Mouse (Mus musculus): Measurements from ENCODE around the gene Hipk1. TPM values are rescaled to one million over a fixed set of nuclear protein-coding genes. Genes with fewer than 3 reads are reported as not detected.
A peak's percentile ranks its signal among the peaks of the same experiment; 100 is the strongest.

Hipk1 gene
- polyA plus RNA-seq, 1 experiment from 2014 or later: 15.9 TPM

- Histone ChIP-seq H3K4me2 (peak overlapping the region; percentile 40), H3K4me3 (ENCODE audit: low read depth, low read length) (no peak overlapping the region), H3K27ac (ENCODE audit: low read depth, low read length) (peak overlapping the region; percentile 51), H3K27me3 (ENCODE audit: control insufficient read depth, insufficient read depth, low read length) (no peaks in the 10 kb centered on the region), H3K9me3 (ENCODE audit: control insufficient read depth, low read length) (no peaks in the 10 kb centered on the region), H3K4me1 (ENCODE audit: control insufficient read depth, insufficient read depth, low read length) (peaks cover 43% of the 10 kb centered on the region), H3K36me3 (ENCODE audit: control insufficient read depth, insufficient read depth, low read length) (no peaks in the 10 kb centered on the region), H3K9ac (ENCODE audit: low read length) (peak overlapping the region; percentile 51)
- WGBS: 11% methylated on average over 19 of the region's 19 CpGs
- DNase-seq (ENCODE audit: low spot score, missing footprints): peak; percentile 95
- peak; percentile 63 for ATAC-seq (ENCODE audit: low FRiP score)
These were observed 57.3 kb downstream of the Hipk1 start for GRCm38 (mm10) chr3:103733799-103734695.

- no peak for ATAC-seq (ENCODE audit: low FRiP score)
- Histone ChIP-seq H3K4me1 (ENCODE audit: control insufficient read depth, insufficient read depth, low read length) (peaks cover 40% of the 10 kb centered on the region), H3K4me3 (ENCODE audit: low read depth, low read length) (no peak overlapping the region), H3K27me3 (ENCODE audit: control insufficient read depth, insufficient read depth, low read length) (no peaks in the 10 kb centered on the region), H3K9me3 (ENCODE audit: control insufficient read depth, low read length) (no peaks in the 10 kb centered on the region), H3K9ac (ENCODE audit: low read length) (no peak overlapping the region), H3K27ac (ENCODE audit: low read depth, low read length) (no peak overlapping the region), H3K4me2 (no peak overlapping the region), H3K36me3 (ENCODE audit: control insufficient read depth, insufficient read depth, low read length) (no peaks in the 10 kb centered on the region)
- no peak for DNase-seq (ENCODE audit: low spot score, missing footprints)
- WGBS: 30% methylated on average over 2 of the region's 2 CpGs
These were observed 58.2 kb downstream of the Hipk1 start for GRCm38 (mm10) chr3:103733176-103733575.

- H3K4me2 ChIP-seq: no peak overlapping the region
- H3K36me3 ChIP-seq (ENCODE audit: control insufficient read depth, insufficient read depth, low read length): no peaks in the 10 kb centered on the region
- H3K9me3 ChIP-seq (ENCODE audit: control insufficient read depth, low read length): no peaks in the 10 kb centered on the region
- H3K4me1 ChIP-seq (ENCODE audit: control insufficient read depth, insufficient read depth, low read length): peaks cover 30% of the 10 kb centered on the region
- H3K27me3 ChIP-seq (ENCODE audit: control insufficient read depth, insufficient read depth, low read length): no peaks in the 10 kb centered on the region
- WGBS: 91% methylated on average over 3 of the region's 3 CpGs
- ATAC-seq (ENCODE audit: low FRiP score) (no peak), DNase-seq (ENCODE audit: low spot score, missing footprints) (no peak)
- H3K27ac ChIP-seq (ENCODE audit: low read depth, low read length): no peak overlapping the region
- no peak overlapping the region for H3K9ac ChIP-seq (ENCODE audit: low read length)
- H3K4me3 ChIP-seq (ENCODE audit: low read depth, low read length): no peak overlapping the region
These were observed 59.2 kb downstream of the Hipk1 start for GRCm38 (mm10) chr3:103732116-103732515.

DNA sequence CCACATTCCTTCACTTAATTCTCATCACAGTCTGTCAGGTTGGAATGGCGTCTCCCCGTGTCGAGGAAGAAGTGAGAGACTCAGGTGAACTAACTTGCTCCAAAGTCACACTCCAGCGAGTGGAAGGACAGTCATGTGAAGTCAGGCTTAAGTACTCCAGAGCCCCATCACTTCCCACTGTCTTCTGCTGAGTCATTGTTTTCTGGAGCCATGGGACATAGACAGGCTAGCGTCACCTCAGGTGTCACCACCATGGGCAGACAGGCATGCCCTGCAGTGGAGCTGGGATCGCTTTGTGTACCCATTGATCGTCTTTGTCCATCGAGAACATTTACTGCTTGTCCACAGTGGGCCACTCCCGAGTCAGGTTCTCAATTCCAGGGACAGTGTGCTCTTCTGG, 61.5 kb downstream of the Hipk1 start:
- H3K36me3 ChIP-seq (ENCODE audit: control insufficient read depth, insufficient read depth, low read length): no peaks in the 10 kb centered on the region
- no peak overlapping the region for H3K9ac ChIP-seq (ENCODE audit: low read length)
- no peaks in the 10 kb centered on the region for H3K9me3 ChIP-seq (ENCODE audit: control insufficient read depth, low read length)
- H3K27ac ChIP-seq (ENCODE audit: low read depth, low read length): no peak overlapping the region
- H3K4me3 ChIP-seq (ENCODE audit: low read depth, low read length): no peak overlapping the region
- H3K27me3 ChIP-seq (ENCODE audit: control insufficient read depth, insufficient read depth, low read length): no peaks in the 10 kb centered on the region
- H3K4me1 ChIP-seq (ENCODE audit: control insufficient read depth, insufficient read depth, low read length): peaks cover 20% of the 10 kb centered on the region
- ATAC-seq (ENCODE audit: low FRiP score) (no peak), DNase-seq (ENCODE audit: low spot score, missing footprints) (no peak)
- no peak overlapping the region for H3K4me2 ChIP-seq
- WGBS: 92% methylated on average over 9 of the region's 9 CpGs

DNA sequence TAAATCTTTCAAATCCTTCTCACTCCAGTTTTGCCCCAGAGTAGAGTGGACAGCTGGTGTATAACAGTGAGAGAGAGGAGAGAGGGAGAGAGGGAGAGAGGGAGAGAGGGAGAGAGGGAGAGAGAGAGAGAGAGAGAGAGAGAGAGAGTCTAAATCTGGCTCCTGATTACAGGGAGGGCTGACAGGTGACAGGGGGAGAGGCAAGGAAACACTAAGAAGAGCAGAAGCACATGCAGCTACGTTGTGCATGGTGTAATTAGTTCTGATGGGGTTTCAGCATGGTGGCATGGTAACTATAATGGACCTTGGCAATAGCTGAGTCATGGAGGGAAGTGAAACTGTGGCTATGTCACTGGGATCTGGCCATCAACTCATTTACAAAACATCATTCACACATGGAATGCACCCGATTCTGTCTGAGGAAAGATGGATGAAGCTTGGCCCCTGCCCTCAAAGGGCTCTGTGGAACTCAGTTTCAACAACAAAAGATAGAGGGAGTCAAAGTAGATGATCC, 63.5 kb downstream of the Hipk1 start:
- Histone ChIP-seq H3K27me3 (ENCODE audit: control insufficient read depth, insufficient read depth, low read length) (no peaks in the 10 kb centered on the region), H3K9ac (ENCODE audit: low read length) (no peak overlapping the region), H3K27ac (ENCODE audit: low read depth, low read length) (no peak overlapping the region), H3K4me3 (ENCODE audit: low read depth, low read length) (no peak overlapping the region), H3K36me3 (ENCODE audit: control insufficient read depth, insufficient read depth, low read length) (no peaks in the 10 kb centered on the region), H3K9me3 (ENCODE audit: control insufficient read depth, low read length) (no peaks in the 10 kb centered on the region), H3K4me1 (ENCODE audit: control insufficient read depth, insufficient read depth, low read length) (peaks cover under 1% of the 10 kb centered on the region; the same call in 1 of the 2 replicates), H3K4me2 (no peak overlapping the region)
- no peak for ATAC-seq (ENCODE audit: low FRiP score)
- no peak for DNase-seq (ENCODE audit: low spot score, missing footprints)
- WGBS: 73% methylated on average over 2 of the region's 2 CpGs

DNA sequence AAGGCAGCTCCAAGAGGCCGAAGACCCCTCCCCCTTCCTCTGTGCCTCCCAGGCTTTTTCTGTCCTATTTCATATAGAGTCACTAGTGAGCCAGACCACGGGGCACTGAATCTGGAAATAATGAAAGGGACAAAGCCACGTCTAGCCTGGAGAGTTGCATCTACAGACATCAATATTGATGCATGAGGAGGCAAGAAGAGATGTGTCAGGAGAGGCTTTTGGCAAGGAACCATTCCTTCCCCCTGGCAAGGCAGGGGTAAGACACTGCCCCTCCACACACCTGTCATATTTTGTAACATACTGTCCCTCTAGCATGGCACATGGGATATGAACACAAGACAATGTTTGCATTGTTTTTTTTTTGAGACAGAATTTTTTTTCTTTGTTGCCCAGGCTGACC, 64.7 kb downstream of the Hipk1 start:
- DNase-seq (ENCODE audit: low spot score, missing footprints) (no peak), ATAC-seq (ENCODE audit: low FRiP score) (no peak)
- WGBS: 66% methylated on average over 3 of the region's 3 CpGs
- no peak overlapping the region for H3K27ac ChIP-seq (ENCODE audit: low read depth, low read length)
- no peaks in the 10 kb centered on the region for H3K27me3 ChIP-seq (ENCODE audit: control insufficient read depth, insufficient read depth, low read length)
- no peaks in the 10 kb centered on the region for H3K4me1 ChIP-seq (ENCODE audit: control insufficient read depth, insufficient read depth, low read length)
- no peaks in the 10 kb centered on the region for H3K36me3 ChIP-seq (ENCODE audit: control insufficient read depth, insufficient read depth, low read length)
- no peak overlapping the region for H3K4me2 ChIP-seq
- no peak overlapping the region for H3K9ac ChIP-seq (ENCODE audit: low read length)
- no peaks in the 10 kb centered on the region for H3K9me3 ChIP-seq (ENCODE audit: control insufficient read depth, low read length)
- H3K4me3 ChIP-seq (ENCODE audit: low read depth, low read length): no peak overlapping the region

GRCm38 (mm10) chr3:103724137-103724536, 67.2 kb downstream of the Hipk1 start:
- Histone ChIP-seq H3K4me3 (ENCODE audit: low read depth, low read length) (no peak overlapping the region), H3K4me2 (no peak overlapping the region), H3K4me1 (ENCODE audit: control insufficient read depth, insufficient read depth, low read length) (no peaks in the 10 kb centered on the region), H3K27ac (ENCODE audit: low read depth, low read length) (no peak overlapping the region), H3K36me3 (ENCODE audit: control insufficient read depth, insufficient read depth, low read length) (no peaks in the 10 kb centered on the region), H3K27me3 (ENCODE audit: control insufficient read depth, insufficient read depth, low read length) (no peaks in the 10 kb centered on the region), H3K9me3 (ENCODE audit: control insufficient read depth, low read length) (no peaks in the 10 kb centered on the region), H3K9ac (ENCODE audit: low read length) (no peak overlapping the region)
- 72% methylated on average over 3 of the region's 3 CpGs for WGBS
- DNase-seq (ENCODE audit: low spot score, missing footprints) (no peak), ATAC-seq (ENCODE audit: low FRiP score) (no peak)

GRCm38 (mm10) chr3:103718728-103719127, 72.6 kb downstream of the Hipk1 start:
- H3K27ac ChIP-seq (ENCODE audit: low read depth, low read length): no peak overlapping the region
- H3K27me3 ChIP-seq (ENCODE audit: control insufficient read depth, insufficient read depth, low read length): no peaks in the 10 kb centered on the region
- no peak overlapping the region for H3K4me2 ChIP-seq
- no peaks in the 10 kb centered on the region for H3K9me3 ChIP-seq (ENCODE audit: control insufficient read depth, low read length)
- no peak overlapping the region for H3K9ac ChIP-seq (ENCODE audit: low read length)
- ATAC-seq (ENCODE audit: low FRiP score) (no peak), DNase-seq (ENCODE audit: low spot score, missing footprints) (peak; percentile 69)
- no peak overlapping the region for H3K4me3 ChIP-seq (ENCODE audit: low read depth, low read length)
- 93% methylated on average over 4 of the region's 4 CpGs for WGBS
- H3K36me3 ChIP-seq (ENCODE audit: control insufficient read depth, insufficient read depth, low read length): no peaks in the 10 kb centered on the region
- H3K4me1 ChIP-seq (ENCODE audit: control insufficient read depth, insufficient read depth, low read length): peaks cover 12% of the 10 kb centered on the region
